Mouse (Mus musculus) thymus, postnatal 25 days (tissue): Measurements from ENCODE around the gene Nxph3.
"Not testable (repeated sequence)": the region's sequence is repeated elsewhere in the genome, so short reads cannot be mapped to it uniquely, and the experiment has no call there.

Source experiments
- DNase-seq: peaks from one replicate; pipeline ENCODE4 v3.0.0; 2022

The Nxph3 gene

GRCm38 (mm10) chr11:95517162-95517561 is 2.8 kb upstream of the Nxph3 start:
- no peak for DNase-seq

- DNase-seq, result no peak
Measured at GRCm38 (mm10) chr11:95516491-95516911, 2.1 kb upstream of the Nxph3 start.

DNA sequence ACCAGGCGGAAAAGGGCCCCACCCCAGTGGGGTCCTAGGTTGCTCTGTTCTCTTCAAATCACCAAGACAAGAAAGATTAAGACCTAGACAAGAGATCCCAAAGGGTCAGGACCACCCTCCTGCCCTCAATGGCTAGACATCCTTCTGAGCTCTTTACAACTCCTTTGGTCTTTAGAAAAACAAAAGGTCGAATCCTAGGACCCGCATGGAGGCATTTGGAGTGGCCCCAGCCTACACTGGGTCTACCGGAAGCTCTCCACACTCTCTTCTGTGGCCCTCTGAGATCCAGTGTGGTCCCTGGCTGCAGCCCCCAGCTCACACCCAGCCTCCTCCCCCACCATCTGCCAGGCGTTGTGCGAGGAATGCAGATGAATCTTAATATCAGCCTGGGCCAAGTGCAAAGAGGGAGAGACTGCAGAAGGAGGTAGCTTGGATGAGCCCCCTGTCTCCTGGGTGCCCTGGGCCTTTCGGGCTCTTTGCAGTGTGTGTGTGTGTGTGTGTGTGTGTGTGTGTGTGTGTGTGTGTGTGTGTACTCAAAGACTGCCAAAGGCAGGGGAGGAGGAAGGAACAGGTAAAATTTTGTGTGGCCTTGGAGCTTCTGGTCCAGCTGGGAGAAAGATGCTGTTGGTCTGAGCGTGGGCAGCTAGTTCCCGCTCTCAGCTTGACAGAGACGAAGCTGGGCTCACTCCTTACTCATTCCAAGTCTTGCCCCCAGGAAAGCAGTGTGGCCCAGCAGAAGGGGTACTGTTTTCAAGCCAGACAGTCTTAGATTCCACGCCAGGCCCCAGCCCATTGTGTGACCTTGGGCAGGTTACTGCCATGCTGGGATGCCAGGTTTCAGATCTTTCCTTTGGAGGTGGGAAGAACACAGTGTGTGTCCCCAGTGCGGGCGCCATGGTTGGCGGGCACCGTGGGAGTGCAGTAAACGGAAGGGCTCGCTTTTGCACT is 1.3 kb upstream of the Nxph3 start:
- no peak for DNase-seq

- no peak for DNase-seq
Measured at GRCm38 (mm10) chr11:95513461-95514297, 691 bp downstream of the Nxph3 start.

DNA sequence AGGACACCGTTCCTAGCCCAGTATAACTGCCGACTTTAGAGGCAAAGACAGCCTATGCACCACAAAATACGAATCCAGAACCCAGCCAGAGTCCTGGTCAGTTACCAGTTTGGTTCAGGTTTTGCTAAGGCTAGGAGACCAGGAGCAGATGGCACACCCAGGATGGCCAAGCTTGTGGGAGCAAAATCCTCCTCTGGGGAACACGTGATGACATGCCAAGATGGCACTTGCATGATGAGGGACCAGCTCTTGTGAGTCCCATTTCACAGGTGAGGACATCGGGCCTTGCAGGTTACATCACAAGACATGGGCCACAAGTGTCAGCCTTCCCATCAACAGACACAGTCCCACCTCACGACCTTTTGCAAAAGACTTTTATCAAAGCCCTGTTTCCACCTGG is 2.0 kb downstream of the Nxph3 start:
- no peak for DNase-seq

DNA sequence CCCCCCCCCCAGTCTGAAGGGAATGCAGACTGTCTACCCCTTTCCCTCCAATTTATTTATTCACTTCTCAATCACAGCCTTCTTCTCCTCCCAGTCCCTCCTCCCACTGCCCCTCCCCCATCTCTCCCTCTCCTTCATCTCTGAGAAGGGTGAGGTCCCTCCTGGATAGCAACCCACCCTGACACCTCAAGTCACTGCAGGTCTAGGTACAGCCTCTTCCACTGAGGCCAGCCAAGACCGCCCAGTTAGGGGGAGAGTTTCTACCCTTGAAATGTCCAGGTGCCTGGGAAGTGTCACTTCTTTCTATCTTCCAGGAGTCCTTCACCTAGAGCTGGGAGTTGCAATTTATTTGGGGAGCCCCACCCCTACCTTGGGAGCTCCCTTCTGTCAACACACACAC is 2.5 kb downstream of the Nxph3 start:
- DNase-seq, result no peak

- no peak for DNase-seq
Measured at GRCm38 (mm10) chr11:95510631-95511030, 3.7 kb downstream of the Nxph3 start.

GRCm38 (mm10) chr11:95509126-95509717 is 5.1 kb downstream of the Nxph3 start:
- no peak for DNase-seq

DNA sequence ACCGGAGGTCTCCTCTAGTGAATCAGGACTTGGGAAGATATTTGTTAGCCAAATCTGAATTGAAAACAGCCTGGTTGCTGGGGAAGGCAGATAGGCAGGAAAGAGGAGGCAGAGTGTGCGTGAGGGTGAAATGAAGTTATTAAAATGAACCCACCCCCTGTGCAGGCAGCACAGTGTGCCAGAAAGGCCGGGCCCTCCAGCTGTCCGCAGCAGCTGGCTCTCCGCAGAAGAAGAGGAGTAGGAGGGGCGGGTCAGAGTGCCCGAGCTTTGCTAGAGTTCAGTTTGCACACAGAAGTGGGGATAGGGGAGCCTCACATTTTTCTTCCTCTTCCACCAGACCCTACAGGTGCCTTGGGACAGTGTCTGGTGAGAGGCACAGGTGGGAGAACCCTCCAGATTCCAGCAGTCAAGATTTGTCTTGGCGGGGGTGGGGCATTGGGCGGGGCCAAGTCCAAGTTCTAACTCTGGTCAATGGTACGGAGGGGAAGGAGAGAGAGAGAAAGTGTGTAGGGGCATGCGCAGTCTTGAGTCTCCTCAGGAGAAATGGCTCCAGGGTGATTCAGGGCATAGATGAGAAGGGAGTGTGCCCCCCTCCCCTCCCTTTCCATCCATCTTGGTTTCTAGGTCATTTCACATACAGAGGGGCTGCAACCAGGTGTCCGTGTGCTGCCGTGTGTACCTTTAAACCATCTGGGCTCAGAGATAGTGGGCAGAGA is 6.0 kb downstream of the Nxph3 start:
- DNase-seq, result no peak

DNA sequence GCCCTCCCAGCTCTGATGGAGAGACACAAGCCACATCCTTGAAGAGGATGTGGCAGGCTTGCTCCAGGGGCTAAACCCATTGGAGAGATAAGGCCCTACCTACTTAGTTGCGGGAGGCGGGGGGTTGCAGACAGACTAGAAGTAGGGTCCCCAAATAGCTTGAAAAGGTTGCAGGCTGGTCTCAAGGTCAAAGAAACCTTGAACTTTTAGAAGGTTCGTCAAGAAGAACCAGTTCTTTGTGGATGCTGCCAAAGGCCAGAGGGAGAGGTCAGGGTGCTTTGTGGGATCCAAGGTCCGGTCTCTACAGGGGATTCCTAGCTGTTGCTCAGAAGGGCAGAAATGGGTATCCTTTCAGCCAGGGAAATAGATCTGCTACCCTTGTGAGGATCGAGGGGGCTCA is 6.6 kb downstream of the Nxph3 start:
- no peak for DNase-seq

DNA sequence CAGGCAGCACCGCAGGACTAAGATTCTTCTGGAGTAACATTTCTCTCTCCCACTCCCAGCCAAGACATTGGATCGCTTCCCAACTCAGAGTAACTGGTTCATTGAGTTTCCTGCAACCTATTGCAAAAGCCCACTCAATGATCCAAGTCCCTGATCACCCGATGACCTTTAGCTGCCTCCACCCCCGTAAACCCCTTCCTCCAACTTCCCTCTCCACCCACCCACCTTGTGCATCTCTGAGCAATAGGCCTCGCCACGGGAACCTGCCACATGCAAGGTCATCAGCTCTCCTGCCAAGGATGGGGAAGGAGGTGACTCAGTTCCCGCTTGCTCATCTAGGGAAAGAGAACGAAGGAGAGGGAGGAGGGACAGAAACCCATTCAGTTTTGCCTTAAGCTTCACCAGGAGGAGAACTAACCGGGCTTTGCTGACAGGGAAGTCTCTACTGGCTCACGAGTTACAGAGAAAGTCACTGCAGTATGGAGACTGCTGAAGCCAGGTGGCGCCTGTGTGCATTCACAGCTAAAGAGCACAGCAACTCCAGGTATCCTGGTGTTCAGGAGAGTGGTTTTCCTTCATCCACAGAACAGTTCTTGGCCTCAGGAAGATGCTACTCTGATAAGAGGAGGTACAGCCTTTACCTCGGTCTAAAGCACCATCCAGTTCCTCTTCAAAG is 7.2 kb downstream of the Nxph3 start:
- no peak for DNase-seq

DNA sequence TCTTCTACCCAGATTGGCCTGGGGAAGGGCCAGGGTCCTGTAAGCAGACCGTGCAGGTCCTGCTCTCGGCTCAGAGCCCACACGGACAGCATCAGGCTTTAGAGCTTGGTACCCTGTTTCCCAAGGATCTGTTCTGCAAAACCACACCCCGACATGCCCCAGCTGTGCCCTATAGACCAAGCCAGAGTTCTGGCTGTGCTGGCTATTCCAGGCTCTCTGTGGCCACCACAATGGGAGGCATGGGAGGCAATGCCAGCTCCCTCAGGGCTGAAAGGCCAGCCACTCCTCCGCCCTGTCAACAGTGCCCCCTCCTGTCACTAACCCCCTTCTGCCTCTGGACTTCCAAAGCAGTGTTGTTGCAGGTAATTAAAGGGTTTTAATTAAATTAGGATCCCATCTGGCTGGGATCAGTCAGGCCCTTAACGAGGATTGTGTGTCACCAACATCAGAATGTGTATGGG is 10.1 kb downstream of the Nxph3 start:
- no peak for DNase-seq

DNA sequence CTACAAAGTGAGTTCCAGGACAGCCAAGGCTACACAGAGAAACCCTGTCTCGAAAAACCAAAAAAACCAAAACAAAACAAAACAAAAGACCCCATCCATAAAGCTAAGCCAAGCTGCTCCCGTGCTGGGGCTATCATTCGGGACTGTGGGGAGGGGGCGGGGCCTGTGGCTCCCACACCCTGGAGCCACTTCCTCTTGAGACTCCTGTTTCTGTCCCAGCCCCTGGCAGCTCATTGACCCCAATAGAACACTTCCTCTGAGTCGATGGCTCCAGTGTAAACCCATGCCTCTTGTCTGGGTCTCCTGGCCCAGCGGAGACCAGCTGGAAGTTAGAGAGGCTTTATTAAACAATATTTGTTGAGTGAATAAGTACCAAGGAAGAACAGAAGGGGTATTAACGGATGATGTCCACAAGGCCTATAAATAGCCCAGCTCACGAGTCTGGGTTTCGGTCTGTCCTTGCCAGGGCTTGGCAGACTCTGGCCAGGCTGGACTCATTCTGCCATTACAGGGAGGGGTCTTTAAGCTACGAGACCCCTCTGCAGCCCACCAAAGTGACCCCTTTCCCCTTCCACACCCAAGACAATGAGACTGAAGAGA is 10.7 kb downstream of the Nxph3 start:
- DNase-seq, result no peak

- DNase-seq, result not testable (repeated sequence)
Measured at GRCm38 (mm10) chr11:95501826-95502225, 12.5 kb downstream of the Nxph3 start.

DNA sequence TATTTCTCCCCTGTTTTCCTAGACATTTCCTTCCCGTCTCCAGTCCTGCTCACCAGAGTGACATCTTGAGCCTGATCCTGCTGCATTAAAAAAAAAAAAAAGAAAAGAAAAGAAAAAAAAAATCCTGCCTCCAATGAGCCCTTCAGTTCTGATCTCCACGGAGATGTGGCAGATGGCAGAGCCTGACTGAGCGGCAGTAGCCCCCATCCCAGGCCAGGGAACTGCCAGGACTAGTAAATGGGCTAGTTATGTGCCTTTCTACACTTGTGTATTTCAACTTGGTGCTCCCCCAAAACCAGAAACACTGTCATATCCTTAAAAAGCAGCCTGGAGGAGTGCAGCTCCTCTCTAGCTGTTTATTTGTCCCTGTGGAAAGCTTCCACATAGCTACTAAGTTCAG is 13.5 kb downstream of the Nxph3 start:
- no peak for DNase-seq

DNA sequence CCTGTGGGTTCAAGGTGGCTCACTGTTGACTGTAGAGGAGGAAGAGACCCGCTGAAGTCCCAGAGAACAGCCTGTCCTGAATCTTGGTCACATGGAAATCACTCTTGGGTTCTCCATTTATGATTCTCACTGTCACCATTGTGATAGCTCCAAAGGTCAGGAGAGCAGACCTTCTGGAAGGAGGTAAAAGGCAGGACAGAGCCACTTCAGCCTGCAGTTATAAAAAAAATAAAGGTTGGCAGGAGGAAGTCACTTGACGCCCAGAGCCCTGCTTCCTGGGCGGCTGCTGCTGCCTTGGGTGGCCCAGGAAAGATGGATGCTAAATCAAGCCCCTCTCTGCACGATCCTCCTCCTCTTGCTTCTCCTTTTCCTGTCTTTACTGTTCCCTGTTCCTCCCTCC is 14.0 kb downstream of the Nxph3 start:
- DNase-seq, result no peak

DNA sequence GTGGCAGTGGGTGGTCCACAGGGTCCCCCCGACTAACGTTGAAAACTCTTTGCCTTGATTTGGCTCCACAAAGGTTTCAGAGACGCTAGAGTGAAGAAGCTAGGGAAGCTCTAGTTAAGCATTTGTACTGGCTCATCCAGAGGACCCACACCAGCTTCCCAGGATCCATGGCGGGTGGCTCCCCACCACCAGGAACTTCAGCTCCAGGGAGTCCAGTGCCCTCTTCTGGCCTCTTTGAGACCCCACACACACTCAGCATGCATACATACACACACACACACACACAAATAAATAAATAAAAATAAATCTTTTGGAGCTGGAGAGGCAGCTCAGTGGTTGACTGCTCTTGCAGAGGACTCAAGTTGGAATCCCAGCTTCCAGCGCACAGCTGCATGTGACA is 16.4 kb downstream of the Nxph3 start:
- DNase-seq, result no peak

DNA sequence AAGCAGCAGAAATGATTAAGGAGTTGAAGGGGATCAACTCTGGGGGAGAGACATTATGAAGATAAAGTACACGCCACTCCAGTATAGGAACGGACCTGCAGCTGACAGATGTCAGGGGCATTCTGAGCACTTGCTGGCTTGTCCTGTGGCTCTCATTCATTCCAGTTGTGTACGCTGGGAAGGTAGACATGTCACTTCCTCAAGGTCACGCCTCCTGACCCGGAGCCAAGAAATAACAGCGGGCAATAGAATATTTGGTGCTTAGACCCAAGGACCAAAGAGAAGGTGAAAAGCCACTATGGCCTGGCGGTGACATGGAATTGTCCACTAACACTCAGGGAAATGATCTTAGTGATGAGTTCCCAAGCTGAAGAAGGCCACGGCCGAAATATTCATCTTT is 18.5 kb downstream of the Nxph3 start:
- DNase-seq, result no peak

DNA sequence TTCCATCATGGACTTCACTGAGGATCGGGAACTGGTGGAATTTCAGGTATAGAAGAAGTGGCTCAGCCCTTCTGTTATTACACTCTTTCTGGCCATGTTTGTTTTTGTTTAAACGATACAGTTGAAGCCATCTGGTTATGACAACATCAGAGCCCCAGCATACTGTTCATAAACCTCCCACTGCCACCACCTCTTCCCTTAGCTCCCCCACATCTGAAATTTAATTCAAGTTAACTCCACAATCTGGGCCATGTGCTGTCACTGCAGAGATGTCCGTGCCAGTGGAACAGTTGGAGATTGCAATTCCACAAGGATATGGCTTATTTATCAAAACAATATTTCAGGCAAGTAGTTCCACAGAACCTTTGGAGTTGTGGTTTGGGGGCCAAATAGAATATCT is 20.0 kb downstream of the Nxph3 start:
- no peak for DNase-seq

- no peak for DNase-seq
Measured at GRCm38 (mm10) chr11:95493950-95494349, 20.4 kb downstream of the Nxph3 start.

GRCm38 (mm10) chr11:95493010-95493409 is 21.4 kb downstream of the Nxph3 start:
- no peak for DNase-seq

- DNase-seq, result no peak
Measured at GRCm38 (mm10) chr11:95492256-95492655, 22.1 kb downstream of the Nxph3 start.
